Mouse (Mus musculus) thymus, adult 2 months (tissue): ENCODE data around the gene Tmem248. TPM values are rescaled to one million over a fixed set of nuclear protein-coding genes. Genes with fewer than 3 reads are reported as not detected.

Experiments used
- DNase-seq: peaks from one replicate; pipeline ENCODE4 v3.0.0; 2021
- H3K27ac ChIP-seq: fragments of 200-500 bp; 2 replicates; pipeline ENCODE4 v1.5.1; 2012; ENCODE audit warnings: low read length, control low read depth; ENCODE audit not compliant: control insufficient read depth, insufficient read depth
- H3K27me3 ChIP-seq: fragments of 200-500 bp; 2 replicates; pipeline ENCODE4 v1.6.1; 2012; ENCODE audit warnings: mild to moderate bottlenecking, low read length, moderate library complexity, mixed read lengths; ENCODE audit not compliant: control insufficient read depth, insufficient read depth
- H3K36me3 ChIP-seq: fragments of 200-500 bp; 2 replicates; pipeline ENCODE4 v1.6.1; 2012; ENCODE audit warnings: mild to moderate bottlenecking, low read length, moderate library complexity; ENCODE audit not compliant: control insufficient read depth, insufficient read depth
- H3K4me1 ChIP-seq: fragments of 200-500 bp; replicated peaks from 2 replicates; pipeline ENCODE4 v1.6.1; 2012; ENCODE audit warnings: low read length; ENCODE audit not compliant: control insufficient read depth, insufficient read depth
- H3K4me3 ChIP-seq: fragments of 200-500 bp; 2 replicates; pipeline ENCODE4 v1.5.1; 2012; ENCODE audit warnings: mild to moderate bottlenecking, low read length, control low read depth, moderate library complexity; ENCODE audit not compliant: control insufficient read depth, insufficient read depth
- CTCF ChIP-seq: fragments of 200-500 bp; IDR thresholded peaks from 2 replicates; pipeline ENCODE4 v1.5.1; 2012; ENCODE audit warnings: mild to moderate bottlenecking, control low read depth, low read length, moderate library complexity, borderline replicate concordance; ENCODE audit not compliant: control insufficient read depth, poor library complexity, insufficient read depth; ENCODE audit errors: extremely low read depth
- POLR2A ChIP-seq: fragments of 200-500 bp; IDR thresholded peaks from 2 replicates; pipeline ENCODE4 v1.6.1; 2012; ENCODE audit warnings: mild to moderate bottlenecking, low read length, control low read depth, moderate library complexity; ENCODE audit not compliant: control insufficient read depth, poor library complexity, insufficient read depth; ENCODE audit errors: extremely low read depth
- WGBS: fragments of 180-500 bp; shearing (Covaris S2); methylation state at CpG from one replicate; pipeline ENCODE4 v1.1.7; 2018; 5-methylcytosine and 5-hydroxymethylcytosine counted together
- polyA plus RNA-seq: library from polyadenylated mRNA; depleted of rRNA; stranded (reverse); fragments of >200 nt; gene quantifications from 2 replicates; pipeline ENCODE4 v1.2.3, GENCODE M21; 2012

Gene Tmem248
- polyA plus RNA-seq, 1 experiment, result 31.8 TPM

DNA sequence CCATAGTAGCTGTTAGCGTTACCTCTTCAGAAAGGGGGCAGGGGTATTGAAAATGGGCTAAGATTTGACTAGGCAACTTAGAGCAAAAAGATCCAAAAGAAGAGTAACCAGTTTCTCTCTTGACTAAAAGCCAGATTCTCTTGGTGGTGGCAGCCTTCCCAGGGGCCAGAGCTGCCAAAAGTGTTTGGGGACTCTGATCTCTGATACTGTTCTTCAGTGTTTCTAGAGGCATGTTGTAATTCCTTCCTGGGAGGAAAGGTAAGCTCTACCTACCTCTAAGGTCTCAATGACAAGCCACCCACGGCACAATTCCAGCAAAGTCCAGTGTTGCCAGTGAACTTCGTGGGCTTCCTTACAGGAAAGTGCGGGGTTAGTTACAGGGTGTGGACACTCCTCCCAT, 525 bp downstream of the Tmem248 start:
- H3K4me3 ChIP-seq, result no peak overlapping the region
- H3K36me3 ChIP-seq, result peaks cover 4% of the 10 kb centered on the region; the same call in 1 of the 2 replicates
- TF ChIP-seq CTCF (no peak), POLR2A (no peak)
- H3K27ac ChIP-seq, result no peak overlapping the region
- DNase-seq, result no peak
- whole genome bisulfite sequencing, result 90% methylated on average over 4 of the region's 4 CpGs
- no peaks in the 10 kb centered on the region for H3K27me3 ChIP-seq
- no peaks in the 10 kb centered on the region; the same call in 1 of the 2 replicates for H3K4me1 ChIP-seq

DNA sequence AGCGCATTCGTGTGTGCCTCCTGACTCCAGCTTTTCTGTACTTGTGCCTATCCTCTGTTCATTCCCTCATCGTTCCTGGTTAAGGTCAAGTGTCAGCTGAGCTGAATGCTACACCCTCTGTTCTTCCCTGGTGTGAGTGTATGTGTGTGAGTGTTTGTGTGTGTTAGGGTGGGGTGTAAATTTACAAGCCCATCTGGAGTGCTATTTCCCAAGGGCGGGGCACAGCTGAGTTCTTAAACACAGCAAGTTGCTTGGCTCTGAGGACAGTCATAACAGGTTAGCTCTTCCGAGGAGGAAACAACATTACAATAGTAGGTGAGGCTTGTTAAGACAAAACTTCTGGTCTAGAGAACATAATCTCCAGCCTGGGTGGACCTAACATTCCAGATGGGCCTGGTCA, 1.5 kb downstream of the Tmem248 start:
- Histone ChIP-seq H3K27me3 (no peaks in the 10 kb centered on the region), H3K27ac (no peak overlapping the region), H3K36me3 (no peaks in the 10 kb centered on the region), H3K4me1 (peaks cover 7% of the 10 kb centered on the region), H3K4me3 (no peak overlapping the region)
- no peak for DNase-seq
- no peak for TF ChIP-seq CTCF
- no peak for TF ChIP-seq POLR2A
- WGBS, result 96% methylated on average over 5 of the region's 5 CpGs

DNA sequence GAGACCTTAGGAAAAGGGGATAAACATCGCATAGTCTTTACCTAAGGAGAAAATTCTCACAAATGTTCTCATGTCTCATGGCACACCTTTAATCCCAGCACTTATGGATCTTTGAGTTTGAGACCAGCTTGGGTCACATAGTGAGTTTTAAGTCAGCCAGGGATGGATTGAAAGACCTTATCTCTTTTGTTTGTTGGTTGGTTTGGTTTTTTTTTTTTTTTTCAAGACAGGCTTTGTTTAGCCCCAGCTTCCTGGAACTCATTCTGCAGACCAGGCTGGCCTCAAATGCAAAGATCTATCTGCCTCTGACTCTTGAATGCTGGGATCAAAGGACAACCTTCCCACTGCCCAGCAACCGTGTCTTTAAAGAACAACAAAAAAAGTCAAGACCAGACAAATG, 4.4 kb downstream of the Tmem248 start:
- no peak overlapping the region for H3K4me3 ChIP-seq

DNA sequence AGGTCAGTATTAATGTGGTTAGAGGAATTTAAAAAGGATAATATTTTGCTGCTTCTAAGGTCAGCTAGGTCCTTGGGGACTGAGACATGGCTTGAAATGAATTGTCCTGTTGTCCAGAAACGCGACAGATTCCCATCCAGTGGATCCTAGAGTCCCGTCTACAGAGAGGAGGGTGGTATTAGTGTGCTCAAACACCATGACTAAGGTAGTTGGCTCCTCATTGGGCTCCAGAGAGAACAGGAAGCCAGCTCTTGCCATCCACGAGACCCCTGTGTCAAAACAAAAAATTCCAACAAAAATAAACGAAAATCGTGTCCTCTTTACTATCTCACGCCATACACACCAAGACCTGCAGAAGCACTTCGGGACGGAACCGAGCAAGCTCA, 4.9 kb downstream of the Tmem248 start:
- DNase-seq, result no peak
- peak overlapping the region; percentile 97 for H3K4me3 ChIP-seq
- no peaks in the 10 kb centered on the region for H3K36me3 ChIP-seq
- WGBS, result 2% methylated on average over 10 of the region's 10 CpGs
- H3K27me3 ChIP-seq, result no peaks in the 10 kb centered on the region
- TF ChIP-seq CTCF (no peak), POLR2A (no peak)
- H3K4me1 ChIP-seq, result peaks cover 12% of the 10 kb centered on the region
- H3K27ac ChIP-seq, result peak overlapping the region; percentile 41

More for the DNA sequence above, 4.4 kb downstream of the Tmem248 start:
- no peak for TF ChIP-seq POLR2A
- TF ChIP-seq CTCF, result no peak
- H3K27me3 ChIP-seq, result no peaks in the 10 kb centered on the region
- WGBS, result 62% methylated on average over 2 of the region's 2 CpGs
- no peak for DNase-seq
- H3K27ac ChIP-seq, result no peak overlapping the region
- H3K4me1 ChIP-seq, result peaks cover 12% of the 10 kb centered on the region
- no peaks in the 10 kb centered on the region for H3K36me3 ChIP-seq

DNA sequence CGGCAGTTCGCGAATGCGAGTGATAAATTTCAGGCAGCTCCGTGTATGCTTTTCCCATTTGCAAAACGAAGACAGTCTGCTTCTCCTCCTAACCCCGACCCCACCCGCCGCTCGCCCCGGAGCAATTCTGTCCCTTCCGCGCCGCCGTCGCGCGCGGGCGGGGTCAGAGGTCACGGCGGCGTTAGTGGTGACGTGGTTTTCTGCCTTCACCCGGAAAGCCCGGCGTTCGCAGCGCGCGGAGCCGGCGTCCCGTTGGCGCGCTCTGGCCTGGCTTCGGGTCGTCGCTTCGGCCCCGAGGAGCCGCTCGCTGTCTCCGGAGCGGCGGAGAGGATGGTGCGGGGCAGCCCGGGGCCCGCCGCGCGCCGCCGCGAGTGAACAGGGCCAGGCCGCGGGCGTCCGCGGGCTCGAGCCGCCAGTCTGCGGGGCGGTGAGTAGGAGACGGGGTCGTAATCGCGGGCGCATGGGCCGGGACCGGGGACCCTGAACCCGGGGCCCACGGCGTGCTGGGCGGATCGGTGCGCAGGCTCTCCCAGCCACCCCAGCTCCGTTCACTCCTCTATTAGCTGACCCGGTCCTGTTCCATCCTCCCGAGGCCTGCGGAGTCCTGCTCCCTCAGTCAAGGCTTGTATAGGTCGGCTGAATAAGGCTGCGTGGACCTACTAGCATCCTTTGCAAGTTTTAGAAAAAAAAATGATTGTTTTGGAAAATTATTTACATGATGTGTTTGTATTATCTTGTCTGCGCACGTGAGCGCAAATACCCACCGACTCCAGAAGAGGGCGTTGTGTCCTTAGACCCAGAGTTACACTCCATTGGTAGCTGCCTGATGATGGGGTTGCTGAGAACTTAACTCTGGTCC, 5.5 kb downstream of the Tmem248 start:
- DNase-seq, result peak; percentile 98
- TF ChIP-seq POLR2A (peak; percentile 67; the same call in 1 of the 2 replicates), CTCF (no peak)
- peaks cover 12% of the 10 kb centered on the region for H3K4me1 ChIP-seq
- no peaks in the 10 kb centered on the region for H3K36me3 ChIP-seq
- peak overlapping the region; percentile 41 for H3K27ac ChIP-seq
- WGBS, result under 1% methylated on average over 88 of the region's 88 CpGs
- H3K4me3 ChIP-seq, result peak overlapping the region; percentile 97
- H3K27me3 ChIP-seq, result no peaks in the 10 kb centered on the region

DNA sequence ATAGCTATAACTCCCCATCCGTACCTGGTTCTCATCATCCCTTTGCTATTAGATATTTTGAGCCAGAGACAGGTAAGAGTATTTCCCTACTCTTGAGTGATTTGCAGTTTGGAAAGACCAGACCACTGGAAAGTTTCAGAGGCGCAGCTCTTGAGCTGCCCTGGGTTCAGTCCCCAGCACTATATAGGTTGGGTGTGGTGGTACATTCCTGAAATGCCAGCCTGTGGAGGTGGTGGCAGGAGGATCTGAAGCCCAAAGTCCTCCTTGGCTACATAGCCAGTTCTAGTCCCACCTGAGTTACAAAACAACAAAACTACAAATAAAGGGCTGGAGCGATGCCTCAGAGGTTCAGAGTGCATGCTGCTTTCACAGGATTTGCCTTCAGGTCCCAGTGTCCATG, 9.9 kb downstream of the Tmem248 start:
- DNase-seq, result no peak
- H3K27me3 ChIP-seq, result no peaks in the 10 kb centered on the region
- peaks cover 18% of the 10 kb centered on the region for H3K36me3 ChIP-seq
- peaks cover 12% of the 10 kb centered on the region for H3K4me1 ChIP-seq
- WGBS, result 98% methylated on average over 3 of the region's 3 CpGs
- no peak for TF ChIP-seq CTCF
- no peak for TF ChIP-seq POLR2A
- H3K27ac ChIP-seq, result no peak overlapping the region
- no peak overlapping the region for H3K4me3 ChIP-seq
